Mouse (Mus musculus): ENCODE results near the gene Gda. TPM values are rescaled to one million over a fixed set of nuclear protein-coding genes. Genes with fewer than 3 reads are reported as not detected.

Gene Gda
- total RNA-seq, 1 experiment from 2014 or later: 14.6 TPM

DNA sequence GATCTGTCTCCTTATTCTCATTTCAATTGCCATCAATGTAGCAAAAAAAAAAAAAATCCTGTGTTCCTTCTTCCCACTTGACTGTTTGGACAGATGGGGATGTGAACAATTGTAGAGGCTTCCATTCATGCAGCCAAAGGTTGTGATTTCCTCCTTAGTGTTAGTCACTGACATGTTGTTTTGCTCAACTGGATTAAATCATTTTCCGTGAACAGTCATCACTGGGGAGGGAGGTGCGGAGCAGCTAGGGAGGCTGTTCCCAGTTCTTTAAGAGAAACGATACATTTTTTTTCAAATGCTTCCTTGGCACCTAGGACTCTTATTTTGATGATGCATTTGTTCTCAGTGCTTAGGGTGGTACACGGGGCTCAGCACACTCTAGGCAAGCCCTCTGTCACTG lies 15.8 kb downstream of the Gda start:
- DNase-seq: no peak

DNA sequence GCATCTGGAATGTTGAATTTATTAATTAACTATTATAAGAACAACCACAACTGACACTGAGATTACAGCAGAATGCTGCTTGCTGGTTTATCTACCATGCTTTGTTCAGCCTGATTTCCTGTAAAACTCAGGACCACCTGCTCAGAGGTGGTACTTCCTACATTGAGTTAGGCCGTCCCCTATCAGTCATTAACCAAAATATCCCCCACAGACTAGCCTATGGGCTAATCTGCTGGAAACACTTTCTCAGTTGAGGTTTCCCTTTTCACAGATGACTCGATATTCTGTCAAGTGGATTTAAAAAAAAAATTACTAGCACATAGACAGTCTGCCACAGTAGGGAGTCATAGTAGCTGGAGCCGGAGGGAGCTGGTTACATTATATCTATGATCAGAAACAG lies 31.5 kb downstream of the Gda start:
- no peak for DNase-seq

DNA sequence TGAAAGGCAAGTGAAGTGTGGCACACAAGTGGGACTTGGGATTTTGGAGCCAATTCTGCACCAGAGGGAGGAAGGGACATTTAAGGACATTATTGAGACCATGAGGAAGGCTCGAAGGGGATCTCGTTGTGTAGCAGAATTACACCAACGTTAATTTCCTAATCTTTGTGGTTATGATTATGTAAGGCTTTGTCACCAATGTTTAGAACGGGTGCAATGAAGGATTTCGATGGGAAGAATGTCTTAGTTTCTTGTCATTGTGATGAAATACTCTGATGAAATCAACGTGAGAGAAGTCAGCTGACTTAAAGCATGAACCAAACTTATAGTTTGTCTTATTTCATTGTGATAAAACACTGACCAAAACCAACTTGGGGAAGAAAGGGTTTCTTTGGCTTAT lies 32.4 kb downstream of the Gda start:
- no peak for DNase-seq

DNA sequence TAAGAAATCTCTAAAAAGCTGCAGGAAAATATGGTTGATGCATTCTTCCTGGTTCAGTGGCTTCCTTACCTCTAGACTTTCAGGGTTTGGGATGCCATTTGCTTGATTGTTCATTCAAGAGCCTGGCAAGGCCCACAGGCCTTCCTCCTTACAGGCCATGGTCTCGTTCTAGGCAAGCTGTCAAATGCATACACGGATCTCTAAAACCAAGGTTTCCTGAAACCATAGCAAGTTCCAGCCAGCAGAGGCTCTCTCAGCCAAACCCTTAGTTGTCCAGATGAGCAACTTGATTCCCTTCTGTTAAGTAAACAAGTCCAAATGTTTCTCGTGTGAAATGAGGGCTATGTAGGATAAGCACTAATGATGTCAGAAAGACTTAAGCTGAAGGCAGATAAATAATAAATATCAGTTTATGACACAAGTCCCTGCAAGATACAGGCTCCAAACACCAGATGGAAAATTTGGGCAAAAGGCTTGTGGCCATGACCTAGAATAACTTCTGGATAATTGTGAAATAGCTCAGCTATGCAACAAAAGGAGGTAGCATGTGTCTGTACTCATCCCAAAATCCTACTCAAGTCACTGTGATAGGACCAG lies 34.0 kb downstream of the Gda start:
- no peak for DNase-seq

DNA sequence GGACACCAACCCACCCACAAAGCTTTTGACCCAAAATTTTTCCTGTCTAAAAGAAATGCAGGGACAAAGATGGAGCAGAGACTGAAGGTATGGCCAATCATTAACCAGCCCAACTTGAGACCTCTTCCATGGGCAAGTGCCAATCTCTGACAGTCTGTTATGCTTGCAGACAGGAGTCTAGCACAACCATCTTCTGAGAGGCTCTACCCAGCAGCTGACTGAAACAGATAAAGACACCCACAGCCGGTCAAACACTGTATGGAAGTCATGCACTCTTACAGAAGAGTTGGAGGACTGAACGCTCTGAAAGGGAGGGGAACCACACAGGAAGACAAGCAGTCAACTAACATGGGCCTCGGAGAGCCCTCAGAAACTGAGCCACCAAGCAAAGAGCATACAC lies 36.7 kb downstream of the Gda start:
- DNase-seq: no peak

DNA sequence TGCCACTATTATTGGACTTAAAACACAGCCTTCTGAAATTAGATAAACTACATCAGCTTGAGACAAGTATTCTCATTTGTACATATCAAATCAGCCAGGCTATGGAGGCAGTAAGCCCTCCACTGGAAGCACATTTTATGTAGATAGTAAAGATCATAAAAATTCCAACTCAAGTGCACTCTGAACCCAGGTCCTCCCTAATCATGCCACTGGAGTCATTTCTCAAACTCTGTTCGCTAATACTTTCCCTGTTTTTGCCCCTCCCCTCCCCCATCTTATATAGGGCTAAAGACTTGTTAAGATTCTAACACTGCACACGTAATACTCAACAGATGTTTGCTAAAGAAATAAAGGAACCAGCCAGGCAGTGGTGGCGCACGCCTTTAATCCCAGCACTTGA lies 39.9 kb downstream of the Gda start:
- no peak for DNase-seq

DNA sequence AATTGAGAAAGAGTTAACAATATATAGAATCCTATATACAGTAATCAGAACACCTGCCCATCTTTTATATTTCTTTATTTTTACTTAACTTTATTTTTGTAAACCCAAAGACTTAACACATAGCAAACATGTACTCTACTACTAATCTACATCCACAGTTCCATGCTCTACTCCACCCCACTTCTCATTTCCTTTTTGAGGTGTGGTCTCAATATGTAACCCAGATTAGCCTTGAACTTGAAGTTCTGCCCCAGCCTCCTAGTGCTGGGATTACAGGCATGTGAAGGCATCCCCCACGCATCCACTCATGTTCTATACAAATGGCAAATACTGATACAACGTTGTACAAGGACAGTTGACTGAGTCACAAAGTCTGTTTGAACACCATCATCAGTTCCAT lies 40.4 kb downstream of the Gda start:
- DNase-seq: no peak

DNA sequence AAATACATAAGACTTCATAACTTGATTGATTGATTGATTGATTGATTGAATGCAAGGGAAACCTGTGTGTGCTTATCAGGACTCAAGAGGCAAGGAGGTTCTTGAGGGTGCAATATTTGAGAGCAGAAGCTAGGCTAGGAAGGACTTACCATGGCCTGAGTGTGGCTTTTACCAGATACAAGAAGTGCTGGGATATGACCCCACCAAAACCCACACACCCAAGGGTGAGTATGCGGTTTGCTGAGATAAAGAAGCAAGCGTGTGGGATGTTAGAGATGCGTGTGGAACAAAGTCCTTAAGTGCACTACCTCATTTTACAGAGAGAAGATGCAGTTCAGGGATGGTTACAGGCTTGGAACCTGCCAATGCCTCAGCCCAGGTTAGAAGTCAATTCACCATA lies 41.0 kb downstream of the Gda start:
- DNase-seq: no peak

DNA sequence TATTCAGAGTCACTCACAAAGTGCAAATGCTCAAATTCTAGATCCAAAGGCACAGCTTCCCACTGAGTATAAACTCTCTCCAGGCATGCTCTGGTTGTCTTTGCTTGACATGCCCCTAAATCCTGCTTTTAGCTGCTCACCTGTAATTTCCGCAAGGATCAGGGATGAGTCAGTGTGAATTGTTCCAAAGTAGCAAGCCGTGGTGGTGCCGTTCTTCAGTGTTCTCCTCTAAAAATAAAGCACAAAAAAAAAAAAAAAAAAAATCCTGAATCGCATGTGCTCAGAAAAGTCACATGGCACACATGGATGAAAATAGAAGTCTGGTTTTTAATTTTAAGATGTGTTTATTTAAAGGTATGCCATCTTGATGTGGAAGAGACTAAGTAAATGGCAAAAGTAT lies 47.9 kb downstream of the Gda start:
- DNase-seq: no peak

DNA sequence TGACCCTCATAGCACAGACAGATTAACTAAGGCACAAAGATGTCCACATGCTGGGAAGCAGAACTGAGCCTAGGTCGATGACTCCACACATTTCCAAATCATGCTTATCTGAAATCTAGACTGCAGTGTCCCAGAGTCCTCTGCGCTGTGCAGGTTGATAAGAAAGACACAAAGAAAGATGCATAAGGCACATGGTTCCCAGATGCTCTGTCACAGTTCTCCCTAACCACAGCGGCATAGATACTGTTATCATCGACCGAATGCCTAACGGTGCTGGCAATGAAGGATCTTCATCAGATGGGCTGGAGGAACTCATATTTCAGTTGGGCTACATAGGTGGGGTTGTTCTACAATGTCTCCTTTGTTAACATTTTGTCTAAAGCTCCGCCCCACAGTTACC lies 49.5 kb downstream of the Gda start:
- no peak for DNase-seq

DNA sequence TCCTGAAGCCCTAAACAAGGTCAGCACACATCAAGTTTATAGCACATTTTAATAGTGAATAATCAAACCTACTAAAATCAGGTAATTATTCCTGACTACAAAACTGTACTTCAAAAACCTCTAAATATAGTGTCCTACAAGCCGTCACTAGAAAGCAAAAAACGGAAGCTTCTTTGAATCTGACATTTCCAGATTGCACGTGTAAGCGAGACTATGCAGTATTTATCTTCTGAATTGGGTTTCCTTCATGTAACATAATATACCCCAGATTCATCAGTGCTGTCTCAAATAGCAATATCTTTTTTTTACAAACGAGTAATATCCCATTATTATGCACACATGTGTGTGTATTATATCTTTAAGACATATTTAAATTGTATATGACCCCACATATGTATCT lies 54.8 kb downstream of the Gda start:
- DNase-seq: no peak

DNA sequence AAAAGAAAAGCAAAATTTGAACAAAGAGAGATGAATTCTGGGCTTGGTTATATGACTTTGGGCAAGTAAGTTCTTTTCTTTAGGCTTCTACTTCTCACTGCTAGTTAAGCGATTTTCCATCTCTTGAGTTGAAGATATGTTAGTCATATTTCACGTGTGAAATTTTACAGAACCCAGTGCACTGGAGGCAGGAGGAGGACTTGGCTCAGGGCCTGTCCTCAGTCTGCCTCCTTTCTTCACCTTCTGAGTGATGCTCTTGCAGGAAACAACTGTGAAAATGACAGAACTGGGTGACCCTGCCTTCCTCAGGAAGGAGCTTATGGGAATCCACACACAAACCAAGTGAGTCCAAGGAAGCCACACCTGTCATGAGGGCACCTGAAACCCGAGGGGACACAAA lies 57.9 kb downstream of the Gda start:
- DNase-seq: no peak

DNA sequence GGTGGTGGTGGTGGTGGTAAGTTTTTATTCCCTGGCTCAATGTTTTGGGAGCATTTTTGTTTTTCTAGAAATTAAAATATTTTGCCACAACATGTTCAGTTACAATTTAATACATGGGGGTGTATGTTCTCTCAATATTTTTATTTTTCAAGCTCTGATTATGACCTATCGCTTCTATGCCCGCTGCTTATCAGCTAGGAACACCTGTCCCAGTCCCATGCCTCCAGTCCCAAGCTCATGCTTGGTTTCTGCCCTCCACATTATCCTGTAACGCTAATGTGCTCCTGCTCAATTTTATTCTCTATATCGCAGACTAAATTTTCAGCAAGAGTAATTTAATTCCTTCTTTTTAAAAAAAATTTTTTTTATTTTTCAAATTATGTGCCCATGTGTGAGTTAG lies 64.1 kb downstream of the Gda start:
- DNase-seq: no peak

DNA sequence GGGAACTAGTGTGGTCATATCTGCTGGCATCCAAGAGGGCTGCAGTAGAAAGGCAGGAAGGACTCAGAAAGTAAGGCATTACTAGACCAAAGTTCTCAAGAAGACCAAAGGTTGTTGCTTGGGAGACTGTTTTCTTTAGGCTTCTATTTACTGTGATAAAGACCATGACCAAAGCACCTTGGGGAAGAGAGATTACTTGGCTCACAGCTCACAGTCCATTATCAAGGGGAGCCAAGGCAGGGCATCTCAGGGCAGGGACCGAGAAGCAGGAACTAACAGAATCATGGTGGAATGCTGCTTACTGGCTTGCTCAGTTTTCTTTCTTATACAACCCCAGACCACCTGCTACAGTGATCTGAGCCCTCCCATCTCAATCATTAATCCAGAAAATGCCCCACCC lies 65.9 kb downstream of the Gda start:
- no peak for DNase-seq

DNA sequence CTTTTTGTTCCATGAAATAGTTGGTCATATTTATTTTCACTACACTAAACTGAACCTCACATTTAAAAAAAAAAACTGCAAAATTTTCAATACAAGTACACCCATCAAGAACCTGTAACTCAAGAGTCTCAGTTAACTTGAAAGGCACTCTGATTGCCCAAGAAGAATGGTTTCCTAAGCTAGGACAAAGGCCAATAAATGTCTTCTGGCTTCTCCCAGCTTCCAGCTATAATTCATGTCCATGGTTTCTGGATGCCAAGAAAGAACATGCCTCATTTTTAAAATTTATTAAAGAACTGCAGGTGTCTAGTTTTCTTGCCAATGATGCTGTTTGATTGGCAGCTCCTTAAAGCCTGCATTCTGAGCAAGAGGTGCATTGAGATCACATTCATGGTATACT lies 75.3 kb downstream of the Gda start:
- DNase-seq: no peak

DNA sequence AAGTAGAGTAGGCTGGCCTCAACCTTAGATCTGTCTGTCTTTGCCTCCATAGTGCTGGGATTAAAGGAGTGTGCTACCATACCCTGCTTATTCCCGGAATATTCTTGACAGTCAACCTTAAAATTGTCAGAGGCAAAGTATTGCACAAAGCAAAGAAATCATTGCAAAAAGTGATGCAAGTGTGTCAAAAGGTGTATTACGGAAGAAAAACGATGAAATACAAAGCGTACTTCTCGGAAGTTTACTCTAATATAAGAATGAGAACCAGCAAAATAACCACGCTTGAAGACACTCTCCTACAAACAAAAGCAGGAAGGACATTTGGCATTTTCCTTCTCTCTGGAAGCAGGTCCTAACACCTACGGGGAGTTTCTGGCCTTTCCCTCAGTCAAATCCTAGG lies 76.9 kb downstream of the Gda start:
- DNase-seq: no peak

DNA sequence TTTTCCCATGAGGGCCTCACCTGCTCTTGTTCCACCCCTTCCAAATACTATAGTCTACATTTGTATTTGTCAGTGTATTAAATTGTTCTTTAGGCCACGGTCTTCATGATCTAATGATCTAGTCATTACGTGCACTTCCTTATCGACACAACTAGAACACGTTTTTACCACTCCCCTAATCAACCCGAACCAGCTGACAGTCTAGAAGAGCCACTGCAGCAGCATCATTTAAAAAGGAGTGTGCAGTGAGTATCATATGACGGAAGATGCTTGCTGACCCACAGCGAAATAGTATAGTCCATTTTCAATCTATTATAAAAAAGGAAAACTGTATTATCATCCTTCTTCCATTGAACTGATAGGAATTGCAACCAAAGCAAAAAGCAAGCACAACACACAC lies 82.3 kb downstream of the Gda start:
- no peak for DNase-seq

DNA sequence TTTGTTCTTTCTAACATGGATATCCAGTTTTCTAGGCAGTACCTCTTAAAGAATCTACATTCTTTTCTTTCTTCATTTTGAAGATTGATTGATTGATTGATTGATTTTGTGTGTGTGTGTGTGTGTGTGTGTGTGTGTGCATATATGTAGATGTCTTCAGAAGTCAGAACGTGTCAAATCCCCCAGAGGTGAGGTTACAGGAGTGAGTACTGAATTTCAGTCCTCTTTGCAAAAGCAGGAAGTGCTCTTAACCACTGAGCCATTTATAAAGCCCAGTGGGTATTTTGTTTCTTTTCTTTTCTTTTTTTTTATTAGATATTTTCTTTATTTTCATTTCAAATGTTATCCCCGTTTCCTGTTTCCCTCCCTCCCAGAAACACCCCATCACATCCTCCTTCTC lies 86.4 kb downstream of the Gda start:
- no peak for DNase-seq

DNA sequence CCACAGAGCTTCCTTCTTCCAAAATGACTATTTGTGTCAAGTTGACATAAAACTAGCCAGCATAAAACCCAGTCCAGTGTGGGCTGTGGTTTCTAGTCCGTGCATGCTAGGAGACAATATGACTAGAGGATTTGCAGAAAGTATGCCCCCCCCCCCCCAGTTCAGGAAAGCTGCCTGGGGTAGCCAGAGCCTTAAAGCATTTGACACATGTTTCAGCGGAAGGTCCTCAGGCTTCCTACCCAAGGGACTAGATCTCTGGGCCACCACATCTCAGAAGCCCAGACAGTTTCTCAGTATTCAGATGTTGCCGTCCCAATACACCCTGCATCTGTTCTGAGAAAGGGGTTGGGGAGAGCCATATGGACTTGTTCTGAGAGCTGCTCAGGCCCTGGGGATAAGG lies 89.0 kb downstream of the Gda start:
- DNase-seq: no peak

DNA sequence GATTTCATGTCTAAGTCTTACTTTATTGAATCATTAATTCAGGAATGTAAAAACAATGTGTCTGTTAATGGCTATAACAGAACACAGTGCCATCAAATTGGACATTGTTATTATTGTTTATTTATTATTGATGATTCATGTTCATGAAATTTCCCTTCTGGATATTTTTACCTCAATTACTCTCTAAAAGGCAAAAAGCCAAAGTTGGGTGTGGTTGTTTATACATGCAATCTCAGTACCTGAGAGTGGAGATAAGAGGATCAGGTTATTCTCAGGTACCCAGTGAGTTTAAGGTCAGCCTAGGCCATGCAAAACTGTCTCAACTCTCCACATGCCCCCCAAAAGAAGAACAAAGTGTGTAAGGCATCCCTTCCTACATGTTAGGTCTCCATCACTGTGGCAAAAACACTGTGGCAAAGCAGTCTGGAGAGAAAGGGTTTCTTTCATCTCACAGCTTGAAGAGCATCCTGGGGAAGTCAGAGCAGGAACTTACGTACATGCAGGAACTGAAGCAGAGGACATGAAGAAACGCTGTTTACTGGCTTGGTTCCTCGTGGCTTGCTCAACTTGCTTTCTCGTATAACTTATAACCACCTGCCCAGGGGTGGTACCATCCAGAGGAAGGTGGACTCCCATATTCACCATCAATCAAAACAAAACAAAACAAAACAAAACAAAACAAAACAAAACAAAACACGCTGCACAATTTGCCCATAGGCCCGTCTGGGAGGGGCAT lies 89.6 kb downstream of the Gda start:
- DNase-seq: no peak

DNA sequence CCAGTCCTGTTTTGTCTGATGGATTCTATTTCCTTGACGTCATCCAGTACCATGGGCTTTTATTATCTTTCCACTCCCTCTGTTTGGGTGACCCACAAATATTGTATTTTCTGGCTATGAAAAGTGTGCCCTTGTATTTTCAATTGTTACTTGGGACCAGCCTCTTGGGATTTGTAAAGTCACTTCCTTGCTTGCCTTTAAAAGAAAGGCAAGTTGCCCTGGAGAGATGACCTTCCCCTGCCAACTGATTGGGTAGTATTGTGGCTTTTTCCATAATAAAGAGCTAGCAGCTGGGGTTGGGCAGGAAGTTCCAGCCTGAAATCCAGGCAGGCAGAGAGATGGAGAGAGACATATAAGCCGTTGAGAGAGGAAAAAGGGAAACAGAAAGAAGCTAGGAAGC lies 91.5 kb downstream of the Gda start:
- no peak for DNase-seq

DNA sequence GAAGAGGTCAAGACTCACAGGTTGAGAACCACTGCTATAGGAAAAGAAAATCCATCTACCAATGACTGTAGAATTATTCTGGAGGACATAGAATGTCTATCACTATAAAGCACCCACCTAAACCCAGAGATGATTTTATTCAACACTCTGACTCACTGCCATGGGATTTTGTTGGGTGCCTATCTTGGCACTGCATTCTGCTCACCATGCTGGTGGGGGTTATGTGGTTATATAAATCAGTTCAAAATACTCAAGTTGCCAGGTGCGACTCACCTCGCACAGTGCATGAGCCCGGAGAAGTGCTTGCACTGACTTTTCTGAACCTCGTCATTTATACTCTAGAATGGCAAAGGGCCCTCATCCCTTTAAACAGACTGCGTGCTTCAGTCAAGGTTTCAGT lies 94.0 kb downstream of the Gda start:
- no peak for DNase-seq

DNA sequence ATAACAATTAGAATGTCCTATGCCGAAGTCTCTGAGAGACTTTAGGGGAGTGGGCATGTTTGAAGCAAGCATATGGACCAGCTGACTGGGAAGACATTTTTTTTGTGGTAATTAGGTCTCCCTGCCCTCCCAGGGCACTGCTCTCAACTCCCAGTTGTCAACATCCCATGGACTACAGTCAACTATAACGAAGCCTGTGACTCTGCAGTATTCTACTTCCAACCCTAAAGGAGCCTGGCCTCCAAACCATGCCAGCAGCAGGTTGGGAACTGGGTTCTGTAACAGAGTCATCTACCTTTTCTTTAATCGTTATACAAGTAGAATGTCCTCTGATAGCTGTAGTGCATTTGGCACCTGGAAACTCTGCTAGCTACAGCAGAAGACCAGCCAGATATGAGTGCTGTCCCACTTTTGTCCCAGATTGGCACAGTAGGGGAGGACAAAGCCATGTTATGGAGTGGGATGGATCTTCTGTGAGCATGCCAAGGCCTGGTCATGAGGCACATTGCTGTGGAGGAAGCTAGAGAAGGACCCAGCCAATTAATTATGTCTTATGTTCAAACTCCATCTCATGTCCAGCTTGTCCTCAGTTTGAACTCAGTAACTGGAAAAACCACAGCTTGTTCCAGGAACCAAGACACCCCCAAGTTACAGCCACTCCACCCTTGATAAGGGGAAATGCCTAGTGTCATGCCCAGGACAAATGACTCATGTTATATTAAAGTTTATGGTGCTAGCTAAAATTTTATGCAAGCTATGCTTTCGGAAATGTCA lies 96.6 kb downstream of the Gda start:
- DNase-seq: no peak
